Mouse (Mus musculus): Measurements from ENCODE around the gene Mcpt1. TPM values are rescaled to one million over a fixed set of nuclear protein-coding genes. Genes with fewer than 3 reads are reported as not detected.
A peak's percentile ranks its signal among the peaks of the same experiment; 100 is the strongest.
"Not testable (repeated sequence)": the region's sequence is repeated elsewhere in the genome, so short reads cannot be mapped to it uniquely, and the experiment has no call there.

The Mcpt1 gene
- polyA plus RNA-seq, 1 experiment from 2014 or later = not detected

DNA sequence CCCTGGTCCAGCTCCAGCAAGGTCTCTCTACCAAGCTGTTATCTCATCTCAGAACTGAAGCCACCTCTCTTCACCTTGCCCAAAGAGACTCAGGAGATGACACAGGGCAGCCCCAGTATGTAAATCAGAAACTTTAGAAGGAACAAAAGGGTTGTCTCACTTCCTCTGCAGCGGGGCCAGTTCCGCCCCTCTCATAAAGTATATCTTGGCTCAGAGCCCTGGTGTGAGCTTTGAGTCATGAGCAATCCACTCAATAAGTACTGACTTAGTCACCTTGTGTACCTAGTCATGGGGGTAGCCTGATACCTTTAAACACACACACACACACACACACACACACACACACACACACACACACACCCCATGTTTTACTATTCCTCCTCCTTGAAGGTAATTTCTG lies 16.7 kb downstream of the Mcpt1 start:
- H3K4me2 ChIP-seq (replicated peaks; ENCODE audit: low read depth) = no peak overlapping the region
- H3K9me3 ChIP-seq (ENCODE audit: control insufficient read depth, low read length) = no peaks in the 10 kb centered on the region
- TF ChIP-seq EP300 (optimal IDR thresholded peaks at IDR 0.05) (no peak), CTCF (IDR thresholded peaks at IDR 0.05; ENCODE audit: low read depth) (no peak)
- H3K4me3 ChIP-seq (ENCODE audit: low read depth, low read length) = no peak overlapping the region
- H3K9ac ChIP-seq (ENCODE audit: low read length) = no peak overlapping the region
- 35% methylated on average over 2 of the region's 2 CpGs for WGBS
- H3K27me3 ChIP-seq (ENCODE audit: control insufficient read depth, insufficient read depth, low read length) = no peaks in the 10 kb centered on the region
- peak; percentile 98 for ATAC-seq (ENCODE audit: low FRiP score, low TSS enrichment)
- no peaks in the 10 kb centered on the region for H3K36me3 ChIP-seq (ENCODE audit: control insufficient read depth, insufficient read depth, low read length)
- no peak overlapping the region for H3K27ac ChIP-seq (replicated peaks)
- DNase-seq (ENCODE audit: low spot score) = peak; percentile 77
- no peaks in the 10 kb centered on the region for H3K4me1 ChIP-seq (replicated peaks; ENCODE audit: control insufficient read depth, insufficient read depth)

DNA sequence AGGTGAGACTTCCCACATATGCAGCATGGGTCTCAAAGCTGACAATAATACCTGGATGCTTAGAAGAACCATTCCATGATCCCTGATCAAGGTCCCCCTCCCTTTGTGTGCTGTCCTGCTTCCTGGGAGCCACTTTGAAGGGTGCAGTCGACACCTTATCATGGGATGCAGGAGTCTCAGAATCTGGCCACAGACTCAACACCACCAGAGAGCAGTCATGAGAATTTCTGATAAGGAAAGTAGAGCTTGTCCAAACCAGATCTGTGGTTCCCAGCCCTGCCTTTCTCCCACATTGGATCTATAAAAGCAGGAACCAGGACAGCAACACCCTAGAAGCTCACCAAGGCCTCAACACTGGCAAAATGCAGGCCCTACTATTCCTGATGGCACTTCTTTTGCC lies 24.0 kb downstream of the Mcpt1 start, which contains the start of gene Mcpt2:
TSS of gene Mcpt2 (plus strand) at position 250 of the 400 bp plus-strand sequence.
- WGBS = 47% methylated on average over 1 of the region's 1 CpGs
- not testable (repeated sequence) for H3K4me2 ChIP-seq (replicated peaks; ENCODE audit: low read depth); DNase-seq (ENCODE audit: low spot score); H3K27ac ChIP-seq (replicated peaks); H3K4me3 ChIP-seq (ENCODE audit: low read depth, low read length); H3K9me3 ChIP-seq (ENCODE audit: control insufficient read depth, low read length); H3K9ac ChIP-seq (ENCODE audit: low read length); ATAC-seq (ENCODE audit: low FRiP score, low TSS enrichment); H3K27me3 ChIP-seq (ENCODE audit: control insufficient read depth, insufficient read depth, low read length); H3K4me1 ChIP-seq (replicated peaks; ENCODE audit: control insufficient read depth, insufficient read depth); H3K36me3 ChIP-seq (ENCODE audit: control insufficient read depth, insufficient read depth, low read length)

DNA sequence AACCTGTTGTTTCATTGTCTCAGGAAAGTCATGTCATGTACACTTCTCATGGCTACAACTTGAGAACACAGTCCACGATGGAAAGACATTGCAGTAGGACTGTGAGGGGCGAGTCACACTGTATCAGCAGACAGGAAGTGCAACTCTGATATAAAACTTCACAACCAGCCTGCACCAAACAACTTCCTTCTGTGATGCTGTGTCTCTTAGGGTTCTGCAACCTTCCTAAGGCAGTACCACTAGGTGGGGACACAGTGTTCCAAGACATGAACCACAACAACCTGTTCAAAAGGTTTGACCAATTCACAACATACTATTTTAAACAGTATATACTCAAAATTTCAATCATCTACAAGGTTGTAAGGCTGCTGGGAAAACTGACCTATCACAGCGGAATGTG lies 37.6 kb downstream of the Mcpt1 start:
- DNase-seq (ENCODE audit: low spot score) = no peak
- Histone ChIP-seq H3K4me2 (replicated peaks; ENCODE audit: low read depth) (no peak overlapping the region), H3K27me3 (ENCODE audit: control insufficient read depth, insufficient read depth, low read length) (no peaks in the 10 kb centered on the region), H3K4me1 (replicated peaks; ENCODE audit: control insufficient read depth, insufficient read depth) (no peaks in the 10 kb centered on the region), H3K27ac (replicated peaks) (no peak overlapping the region), H3K36me3 (ENCODE audit: control insufficient read depth, insufficient read depth, low read length) (no peaks in the 10 kb centered on the region), H3K4me3 (ENCODE audit: low read depth, low read length) (no peak overlapping the region), H3K9ac (ENCODE audit: low read length) (no peak overlapping the region), H3K9me3 (ENCODE audit: control insufficient read depth, low read length) (no peaks in the 10 kb centered on the region)
- no peak for ATAC-seq (ENCODE audit: low FRiP score, low TSS enrichment)
- TF ChIP-seq CTCF (IDR thresholded peaks at IDR 0.05; ENCODE audit: low read depth) = no peak
- no peak for TF ChIP-seq EP300 (optimal IDR thresholded peaks at IDR 0.05)
- WGBS = 72% methylated on average over 3 of the region's 3 CpGs

DNA sequence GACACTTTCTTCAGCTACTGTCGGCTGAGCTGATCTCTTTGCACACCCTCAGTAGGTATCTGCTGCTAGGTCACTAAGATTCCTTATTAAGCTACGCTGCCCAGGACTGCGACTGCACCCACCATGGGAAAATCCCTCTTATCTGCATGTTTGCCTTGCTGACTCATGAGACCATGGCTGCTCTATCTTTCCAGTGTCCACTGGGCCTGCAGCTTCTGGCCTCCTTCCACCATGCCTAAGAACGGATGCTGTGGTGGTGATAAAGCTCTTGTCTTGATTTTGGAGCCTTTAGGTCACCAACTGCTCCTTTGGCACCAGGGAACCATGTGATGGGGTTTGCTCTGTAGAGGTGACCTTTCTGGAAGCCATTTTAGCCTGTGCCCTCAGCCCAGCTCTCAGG lies 40.0 kb downstream of the Mcpt1 start:
- peak; percentile 17 for DNase-seq (ENCODE audit: low spot score)
- Histone ChIP-seq H3K36me3 (ENCODE audit: control insufficient read depth, insufficient read depth, low read length) (no peaks in the 10 kb centered on the region), H3K27ac (replicated peaks) (no peak overlapping the region), H3K9me3 (ENCODE audit: control insufficient read depth, low read length) (no peaks in the 10 kb centered on the region), H3K9ac (ENCODE audit: low read length) (no peak overlapping the region), H3K4me3 (ENCODE audit: low read depth, low read length) (no peak overlapping the region), H3K4me1 (replicated peaks; ENCODE audit: control insufficient read depth, insufficient read depth) (no peaks in the 10 kb centered on the region), H3K4me2 (replicated peaks; ENCODE audit: low read depth) (no peak overlapping the region), H3K27me3 (ENCODE audit: control insufficient read depth, insufficient read depth, low read length) (no peaks in the 10 kb centered on the region)
- ATAC-seq (ENCODE audit: low FRiP score, low TSS enrichment) = peak; percentile 35; the same call in 1 of the 2 replicates
- TF ChIP-seq EP300 (optimal IDR thresholded peaks at IDR 0.05) = no peak
- no peak for TF ChIP-seq CTCF (IDR thresholded peaks at IDR 0.05; ENCODE audit: low read depth)
- 70% methylated on average over 4 of the region's 4 CpGs for WGBS

DNA sequence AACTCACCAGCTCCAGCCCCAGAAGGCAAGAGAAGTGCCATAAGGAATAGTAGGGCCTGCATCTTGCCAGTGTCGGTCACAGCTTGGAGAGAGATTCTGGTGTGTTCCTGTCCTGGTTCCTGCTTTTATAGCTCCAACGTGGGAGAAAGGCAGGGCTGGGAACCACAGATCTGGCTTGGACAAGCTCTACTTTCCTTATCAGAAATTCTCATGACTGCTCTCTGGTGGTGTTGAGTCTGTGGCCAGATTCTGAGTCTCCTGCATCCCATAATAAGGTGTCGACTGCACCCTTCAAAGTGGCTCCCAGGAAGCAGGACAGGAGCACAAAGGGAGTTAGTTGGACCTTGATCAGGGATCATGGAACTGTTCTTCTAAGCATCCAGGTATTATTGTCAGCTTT lies 44.4 kb downstream of the Mcpt1 start, which contains the start of gene Mcpt4:
TSS of gene Mcpt4 (minus strand) at position 101 of the 400 bp plus-strand sequence.
- H3K36me3 ChIP-seq (ENCODE audit: control insufficient read depth, insufficient read depth, low read length); H3K4me2 ChIP-seq (replicated peaks; ENCODE audit: low read depth); H3K4me1 ChIP-seq (replicated peaks; ENCODE audit: control insufficient read depth, insufficient read depth); H3K9ac ChIP-seq (ENCODE audit: low read length); ATAC-seq (ENCODE audit: low FRiP score, low TSS enrichment); H3K9me3 ChIP-seq (ENCODE audit: control insufficient read depth, low read length); H3K27ac ChIP-seq (replicated peaks); H3K4me3 ChIP-seq (ENCODE audit: low read depth, low read length); H3K27me3 ChIP-seq (ENCODE audit: control insufficient read depth, insufficient read depth, low read length); DNase-seq (ENCODE audit: low spot score): not testable (repeated sequence)
- WGBS = 71% methylated on average over 3 of the region's 3 CpGs

Other genes with a start within 250 kb of the Mcpt1 start
- 2.3 and 2.5 TPM in 2 replicates for gene Adcy4, start 233.9 kb upstream of the Mcpt1 start, polyA plus RNA-seq (2015; fragmentation: Nextera tagmentation; extraction: Ambion mirVana)
- 8.7 and 13.2 TPM in 2 replicates for gene Ripk3, start 229.1 kb upstream of the Mcpt1 start, polyA plus RNA-seq (2015; fragmentation: Nextera tagmentation; extraction: Ambion mirVana)
- 11.2 and 12.5 TPM in 2 replicates for gene Nfatc4, start 194.8 kb upstream of the Mcpt1 start, polyA plus RNA-seq (2015; fragmentation: Nextera tagmentation; extraction: Ambion mirVana)
- 2.8 and 3.2 TPM in 2 replicates for gene Nynrin, start 164.0 kb upstream of the Mcpt1 start, polyA plus RNA-seq (2015; fragmentation: Nextera tagmentation; extraction: Ambion mirVana)
- gene Cbln3, start 133.6 kb upstream of the Mcpt1 start, polyA plus RNA-seq (2015; fragmentation: Nextera tagmentation; extraction: Ambion mirVana) = 0.56 and 0.65 TPM in 2 replicates
- 6.4 and 7.5 TPM in 2 replicates for gene Khnyn, start 133.0 kb upstream of the Mcpt1 start, polyA plus RNA-seq (2015; fragmentation: Nextera tagmentation; extraction: Ambion mirVana)
- gene Sdr39u1, start 117.7 kb upstream of the Mcpt1 start, polyA plus RNA-seq (2015; fragmentation: Nextera tagmentation; extraction: Ambion mirVana) = 48.4 and 52.0 TPM in 2 replicates
- 15.4 and 17.5 TPM in 2 replicates for gene Cma1, start 73.3 kb upstream of the Mcpt1 start, polyA plus RNA-seq (2015; fragmentation: Nextera tagmentation; extraction: Ambion mirVana)
- 0.23 TPM in 1 of 2 replicates, not detected in the other for gene Cma2, start 67.0 kb upstream of the Mcpt1 start, polyA plus RNA-seq (2015; fragmentation: Nextera tagmentation; extraction: Ambion mirVana)
- gene Mcpt9, start 12.5 kb downstream of the Mcpt1 start, polyA plus RNA-seq (2015; fragmentation: Nextera tagmentation; extraction: Ambion mirVana) = not detected in 2 replicates
- gene Mcpt2, start 24.1 kb downstream of the Mcpt1 start, polyA plus RNA-seq (2015; fragmentation: Nextera tagmentation; extraction: Ambion mirVana) = 1.7 and 1.8 TPM in 2 replicates
- gene Mcpt4, start 44.3 kb downstream of the Mcpt1 start, polyA plus RNA-seq (2015; fragmentation: Nextera tagmentation; extraction: Ambion mirVana) = 3.7 TPM in 2 replicates
- gene Mcpt8, start 67.3 kb downstream of the Mcpt1 start, polyA plus RNA-seq (2015; fragmentation: Nextera tagmentation; extraction: Ambion mirVana) = 0.16 and 0.30 TPM in 2 replicates
- 0.13 and 0.18 TPM in 2 replicates for gene Ctsg, start 84.6 kb downstream of the Mcpt1 start, polyA plus RNA-seq (2015; fragmentation: Nextera tagmentation; extraction: Ambion mirVana)
- not detected in 2 replicates for gene Gzme, start 102.7 kb downstream of the Mcpt1 start, polyA plus RNA-seq (2015; fragmentation: Nextera tagmentation; extraction: Ambion mirVana)
- not detected in 2 replicates for gene Gzmd, start 114.6 kb downstream of the Mcpt1 start, polyA plus RNA-seq (2015; fragmentation: Nextera tagmentation; extraction: Ambion mirVana)
- gene Gzmg, start 141.6 kb downstream of the Mcpt1 start, polyA plus RNA-seq (2015; fragmentation: Nextera tagmentation; extraction: Ambion mirVana) = not detected in 2 replicates
- gene Gzmn, start 156.6 kb downstream of the Mcpt1 start, polyA plus RNA-seq (2015; fragmentation: Nextera tagmentation; extraction: Ambion mirVana) = not detected in 2 replicates
- gene Gzmf, start 193.4 kb downstream of the Mcpt1 start, polyA plus RNA-seq (2015; fragmentation: Nextera tagmentation; extraction: Ambion mirVana) = not detected in 2 replicates
- 0.11 TPM in 1 of 2 replicates, not detected in the other for gene Gzmc, start 216.7 kb downstream of the Mcpt1 start, polyA plus RNA-seq (2015; fragmentation: Nextera tagmentation; extraction: Ambion mirVana)
- gene Gzmb, start 244.3 kb downstream of the Mcpt1 start, polyA plus RNA-seq (2015; fragmentation: Nextera tagmentation; extraction: Ambion mirVana) = 0.11 and 0.15 TPM in 2 replicates